Mouse (Mus musculus): Measurements from ENCODE around the gene Nfix.

The Nfix gene

DNA sequence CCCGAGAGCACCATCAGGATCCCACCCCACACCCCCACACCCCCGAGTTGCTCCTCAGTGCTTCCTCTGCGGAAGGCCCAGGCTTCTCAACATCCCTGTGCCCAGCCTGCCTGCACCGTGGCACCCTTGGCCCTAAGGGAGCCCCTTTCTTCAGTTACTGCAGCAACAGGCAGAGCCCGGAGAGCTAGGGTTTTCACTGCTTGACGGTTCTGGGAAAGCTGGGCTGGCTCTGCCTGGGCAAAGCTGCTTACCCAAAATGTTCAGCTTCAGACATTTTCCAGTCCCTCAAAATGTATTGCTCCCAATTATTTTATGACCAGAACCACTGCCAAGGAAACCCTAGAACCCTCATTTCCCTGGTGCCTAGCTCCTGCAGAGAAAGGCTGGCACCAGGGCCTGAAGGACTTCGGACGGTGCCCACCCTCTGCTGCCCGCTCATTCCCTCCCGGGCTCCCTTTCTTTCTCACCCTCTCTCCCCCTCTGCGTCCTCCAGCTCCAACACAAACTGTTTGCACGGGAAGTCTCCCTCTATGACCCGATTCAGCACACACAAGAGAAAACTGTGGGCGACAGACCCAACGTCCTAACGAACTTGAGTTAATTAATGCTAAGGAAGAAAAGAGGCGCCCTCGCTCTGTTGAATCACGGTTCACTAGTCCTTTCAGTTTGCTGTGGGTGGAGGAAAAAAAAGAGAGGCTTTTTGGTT lies 20.5 kb downstream of the Nfix start:
- no peak for DNase-seq

DNA sequence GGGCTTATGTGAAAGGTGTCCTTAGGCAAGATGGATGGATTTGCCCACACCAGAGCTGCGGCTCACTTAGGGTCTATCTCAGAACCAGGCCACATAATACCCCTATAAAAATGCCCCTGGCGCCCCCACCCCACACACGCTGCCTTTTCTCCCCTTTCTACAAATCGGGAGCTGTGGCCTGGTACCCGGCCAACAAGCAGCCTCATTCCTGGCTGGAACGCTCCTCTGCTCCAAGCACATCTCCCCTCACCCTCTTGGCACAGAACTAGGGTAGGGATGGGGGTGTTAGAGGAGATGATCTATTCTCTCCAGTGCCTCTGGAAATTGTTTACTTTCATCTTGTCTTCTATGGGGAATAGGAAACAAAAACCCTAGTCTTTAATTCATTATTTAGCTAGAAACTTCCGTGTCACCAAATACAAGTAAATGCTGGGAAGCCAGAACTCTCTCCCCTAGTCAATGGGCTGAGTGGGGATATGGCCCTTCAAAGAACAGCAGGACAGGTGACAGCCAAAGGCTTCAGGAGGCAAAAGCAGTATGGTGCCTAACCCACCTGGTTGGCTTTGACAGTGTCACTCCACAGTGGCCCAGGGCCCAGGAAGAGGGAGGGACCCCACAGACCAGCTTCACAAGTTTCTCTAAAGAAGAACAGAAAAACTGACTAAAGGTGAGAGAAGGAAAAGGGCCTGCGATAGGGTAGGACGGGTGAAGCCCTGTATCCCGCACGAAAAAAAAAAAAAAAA lies 21.3 kb downstream of the Nfix start:
- no peak for DNase-seq

DNA sequence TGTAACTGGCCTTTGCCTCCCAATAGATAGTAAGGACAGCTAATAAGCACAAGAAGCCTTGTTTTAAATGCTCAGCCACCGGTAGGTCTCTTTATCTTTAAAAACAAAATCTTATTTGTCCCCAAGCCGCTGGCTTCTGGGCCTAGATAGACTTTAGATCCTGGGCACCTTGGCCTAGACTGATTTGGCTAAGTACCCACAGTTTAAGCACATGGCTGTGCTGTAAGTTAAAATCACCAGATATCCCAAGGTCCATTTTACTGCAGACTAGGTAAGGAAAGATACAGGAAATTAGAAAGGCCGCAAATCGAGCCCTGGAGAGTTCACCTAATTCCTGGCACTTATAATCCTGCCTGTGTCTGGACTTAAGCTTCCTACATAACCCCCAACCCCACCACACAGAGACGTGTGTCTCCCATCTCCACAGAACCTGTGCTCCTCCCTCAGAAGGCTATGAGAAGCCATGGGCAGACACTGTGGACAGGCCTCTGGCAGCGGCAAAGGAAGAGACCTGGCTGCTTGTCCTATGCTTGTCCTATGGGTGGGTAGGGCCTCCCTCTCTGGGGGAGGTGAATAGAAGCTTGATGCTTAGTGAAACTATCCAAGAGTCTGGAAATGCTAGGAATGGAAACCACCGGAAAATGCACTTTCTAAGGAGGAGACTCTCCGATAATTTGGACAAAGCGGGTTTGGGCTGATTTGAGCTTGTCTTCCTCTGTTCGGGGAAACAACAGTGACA lies 22.1 kb downstream of the Nfix start:
- DNase-seq: no peak

DNA sequence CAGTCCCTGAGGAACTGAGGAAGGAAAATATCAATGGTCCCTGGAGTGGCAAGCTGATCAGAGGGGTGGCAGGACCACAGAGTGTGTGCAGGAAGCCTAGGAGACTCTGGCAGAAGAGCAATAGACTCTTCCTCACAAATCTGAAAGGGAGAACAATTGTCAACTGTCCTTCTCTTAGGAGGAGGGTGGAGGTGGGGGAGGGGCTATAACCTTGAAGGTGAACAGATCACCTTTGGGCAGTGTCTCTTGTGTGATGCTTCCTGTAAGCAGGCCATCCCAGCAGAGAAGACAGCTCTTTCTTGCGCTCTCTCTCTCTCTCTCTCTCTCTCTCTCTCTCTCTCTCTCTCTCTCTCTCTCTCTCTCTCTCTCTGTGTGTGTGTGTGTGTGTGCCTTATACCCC lies 23.6 kb downstream of the Nfix start:
- DNase-seq: no peak

DNA sequence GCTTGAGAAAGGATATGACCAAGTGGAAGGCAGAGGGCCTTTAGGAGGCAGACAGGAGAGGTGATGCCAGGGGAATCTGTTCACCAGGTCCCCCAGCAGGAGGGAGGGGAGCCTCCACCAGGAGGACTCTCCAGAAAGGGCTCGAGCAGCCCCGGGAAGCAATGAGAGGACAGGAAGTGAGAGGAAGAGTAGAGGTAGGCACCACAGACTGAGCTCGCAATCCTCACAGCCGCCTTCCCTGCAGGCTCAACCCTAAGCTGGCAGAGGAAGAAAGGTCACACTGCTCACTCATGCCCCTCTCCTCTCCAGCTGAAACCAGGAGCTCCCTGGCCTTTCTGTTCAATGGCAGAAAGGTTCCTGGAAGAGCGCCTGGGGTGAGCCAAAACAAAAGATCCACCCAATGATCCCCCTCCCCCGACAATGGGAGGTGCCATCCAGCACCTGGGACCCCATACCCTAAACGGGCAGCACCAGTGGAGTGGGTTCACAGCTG lies 24.5 kb downstream of the Nfix start:
- no peak for DNase-seq

DNA sequence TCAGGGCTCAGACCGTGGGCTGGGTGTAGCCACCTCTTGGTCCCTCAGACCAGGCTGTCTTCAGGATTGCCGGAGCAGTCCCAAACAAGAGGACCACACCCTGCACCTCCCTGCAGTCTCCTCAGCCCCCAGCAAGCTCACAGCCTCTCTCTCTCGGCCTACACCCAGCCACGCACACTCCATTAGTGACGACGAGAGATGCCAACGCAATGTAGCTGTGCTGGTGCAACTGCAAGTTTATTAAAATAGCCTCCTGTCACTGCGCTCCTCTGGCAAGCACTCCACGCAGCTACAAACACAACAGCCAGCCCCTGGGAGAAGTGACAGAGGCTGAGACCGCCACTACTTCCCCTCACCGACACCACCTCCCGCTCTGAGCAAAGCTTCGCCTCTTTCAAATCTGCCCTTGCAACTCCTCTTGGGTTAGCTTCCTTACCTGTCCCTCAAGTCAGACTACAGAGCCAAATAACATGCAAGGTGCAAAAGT lies 25.0 kb downstream of the Nfix start:
- DNase-seq: no peak

DNA sequence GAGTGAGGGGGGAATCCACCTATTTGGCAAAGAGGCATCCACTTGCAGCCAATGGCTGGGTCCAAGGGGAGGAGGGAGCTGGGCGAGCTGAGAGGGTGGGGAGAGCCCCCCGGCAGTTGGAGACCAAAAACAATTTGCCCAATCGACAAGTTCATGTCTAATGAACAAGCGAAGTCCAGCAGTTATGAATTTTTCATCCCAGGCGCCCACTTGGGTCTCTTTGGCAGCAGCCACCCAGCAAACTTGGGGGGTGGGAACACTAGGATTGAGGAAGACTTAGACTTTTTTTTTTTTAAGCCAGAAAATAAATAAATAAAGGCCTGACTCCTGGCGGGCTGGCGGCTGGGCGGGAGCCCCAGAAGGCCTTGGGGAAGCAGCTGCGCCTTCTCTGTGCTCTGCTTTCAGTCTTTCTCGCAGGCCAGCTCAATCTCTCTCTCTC lies 25.7 kb downstream of the Nfix start:
- no peak for DNase-seq

DNA sequence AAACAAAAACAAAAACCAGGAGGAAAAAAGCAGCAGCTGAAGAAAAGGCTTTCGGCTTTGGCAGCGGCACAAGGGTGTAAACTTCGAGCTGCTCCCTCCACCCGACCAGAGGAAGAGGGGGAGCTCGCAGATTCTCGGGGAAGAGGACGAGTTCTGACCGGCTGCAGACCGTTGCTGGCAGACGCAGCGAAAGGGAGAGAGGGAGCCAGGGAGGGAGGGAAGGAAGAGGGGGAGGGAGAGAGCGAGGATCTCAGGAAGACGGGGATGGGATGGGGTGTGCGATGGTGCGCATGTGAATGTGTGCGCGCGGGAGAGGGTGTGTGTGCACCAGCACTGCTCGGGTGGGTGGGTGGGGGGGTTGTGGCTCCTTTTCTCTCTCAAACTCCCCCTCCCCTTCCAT lies 26.3 kb downstream of the Nfix start:
- peak; percentile 70 for DNase-seq

DNA sequence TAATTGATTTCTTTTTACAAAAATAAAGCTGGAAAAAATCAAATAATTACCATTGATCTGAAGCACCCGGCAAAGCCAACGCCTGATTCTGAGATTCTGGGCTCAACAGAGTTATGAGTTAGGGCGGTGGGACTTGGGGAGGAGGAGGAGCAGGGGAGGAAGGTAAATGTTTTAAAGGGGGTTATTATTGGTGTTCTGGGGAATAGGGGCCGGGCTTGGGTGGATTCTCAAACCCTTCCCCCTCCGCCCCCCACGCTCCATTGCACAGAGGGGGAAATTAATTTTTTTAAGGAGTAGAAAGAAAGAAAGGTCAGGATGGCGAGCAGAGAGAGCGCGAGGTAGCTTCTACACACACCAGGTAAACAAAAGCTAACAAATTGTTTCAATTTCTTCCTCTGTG lies 26.8 kb downstream of the Nfix start:
- no peak for DNase-seq

DNA sequence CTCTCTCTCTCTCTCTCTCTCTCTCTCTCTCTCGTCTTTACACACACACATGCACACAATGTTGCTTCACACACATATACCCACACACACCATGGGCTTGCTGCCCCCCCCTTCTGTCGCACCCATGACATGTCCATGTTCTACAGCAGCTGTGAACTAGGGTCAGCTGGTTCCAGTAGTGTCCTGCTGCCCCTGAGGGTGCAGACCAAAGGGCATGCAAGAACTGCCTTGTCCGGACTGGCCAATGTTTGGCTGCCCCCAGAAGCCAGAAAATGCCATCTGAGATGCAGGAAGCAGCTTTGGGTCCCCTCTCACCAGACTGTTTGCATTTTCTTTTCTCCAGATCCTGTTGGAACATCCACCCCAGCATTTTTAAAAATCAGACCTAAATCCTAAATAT lies 27.5 kb downstream of the Nfix start:
- no peak for DNase-seq

DNA sequence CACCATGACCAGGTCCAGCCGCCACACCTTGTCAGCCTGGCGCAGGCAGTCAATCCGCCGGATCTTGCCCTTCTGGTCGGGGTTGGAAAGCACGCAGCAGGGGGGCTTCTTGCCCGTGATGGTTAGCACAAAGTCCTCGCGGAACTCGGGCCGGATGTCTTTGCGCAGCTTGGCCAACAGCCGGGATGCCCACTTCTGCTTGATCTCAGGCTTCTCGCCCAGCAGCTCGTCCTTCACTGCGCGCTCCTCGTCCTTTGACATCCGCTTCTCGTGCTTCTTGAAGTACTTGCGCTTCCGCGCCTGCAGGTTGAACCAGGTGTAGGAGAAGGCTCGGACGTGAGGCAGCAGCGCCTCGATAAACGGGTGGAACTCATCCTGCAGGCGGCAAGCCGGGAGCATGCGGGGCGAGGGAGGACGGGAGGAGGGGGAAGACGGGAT lies 28.2 kb downstream of the Nfix start:
- no peak for DNase-seq

DNA sequence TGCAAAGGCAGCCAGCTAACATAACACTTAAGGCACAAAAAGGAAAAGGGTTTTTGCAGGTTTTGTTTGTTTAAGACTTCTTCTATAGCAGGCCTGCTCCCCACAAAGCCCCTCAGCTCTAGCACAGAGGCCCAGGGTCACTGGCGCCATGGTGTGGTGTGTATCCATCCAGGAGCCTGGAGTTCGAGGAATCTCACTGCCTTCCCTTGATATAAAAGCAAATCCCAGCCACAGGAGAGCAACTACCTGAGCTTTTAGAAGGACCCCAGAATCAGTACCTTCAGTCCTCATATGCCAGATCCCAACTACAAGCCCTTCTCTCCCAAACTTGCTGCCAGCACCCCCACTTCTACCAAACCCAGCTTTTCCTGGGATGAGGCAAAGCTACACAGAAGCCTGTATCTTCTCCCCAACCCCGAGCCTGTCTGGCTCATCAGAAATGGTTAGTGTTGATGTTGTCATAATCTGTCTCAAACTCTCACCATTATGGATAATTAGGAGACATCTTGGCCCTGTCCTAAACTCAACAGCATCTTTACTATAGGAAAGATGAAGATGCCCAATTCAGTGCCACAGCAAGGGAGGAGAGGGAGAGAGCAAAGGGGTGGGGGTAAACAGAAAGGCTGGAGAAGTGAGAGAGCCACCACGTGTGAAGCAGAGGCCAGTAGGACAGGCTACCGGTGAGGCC lies 29.0 kb downstream of the Nfix start:
- no peak for DNase-seq

DNA sequence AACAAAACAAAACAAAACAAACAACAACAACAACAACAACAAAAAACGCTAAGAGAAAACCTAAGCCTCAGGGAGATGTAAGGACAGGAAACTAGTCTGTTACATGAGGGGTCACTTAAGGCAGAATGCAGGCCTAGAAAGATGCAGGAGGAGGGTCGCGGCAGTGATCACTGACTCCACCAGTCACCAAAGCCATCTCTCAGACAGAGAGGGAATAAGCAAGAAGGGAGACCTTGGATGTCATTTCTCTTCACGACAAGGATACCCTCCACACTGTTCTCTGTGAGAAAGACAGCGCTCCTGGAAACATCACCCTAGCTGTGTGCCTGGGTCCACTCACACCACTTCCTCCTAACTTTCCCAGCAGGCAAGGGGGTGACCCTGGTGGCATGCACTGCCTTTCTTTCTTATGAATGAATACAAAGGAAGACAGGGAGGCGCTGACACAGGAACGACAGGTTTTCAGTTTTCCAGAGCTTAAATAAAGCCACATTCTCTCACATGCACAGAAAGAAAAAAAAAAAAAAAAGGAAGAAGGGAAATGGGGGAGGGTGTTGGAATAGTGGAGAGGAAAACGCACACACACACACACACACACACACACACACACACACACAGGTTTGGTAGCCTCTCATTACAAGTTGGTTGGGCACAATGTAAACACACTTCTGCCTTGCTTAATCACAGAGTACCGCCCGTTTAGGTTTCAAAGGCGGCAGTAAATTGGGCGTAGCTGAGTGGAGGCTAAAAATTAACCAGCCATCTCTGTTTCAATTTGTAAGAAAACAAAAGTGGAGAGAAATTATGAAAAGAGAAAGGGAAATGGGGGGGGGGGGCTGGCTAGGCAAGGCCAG lies 29.8 kb downstream of the Nfix start:
- no peak for DNase-seq

DNA sequence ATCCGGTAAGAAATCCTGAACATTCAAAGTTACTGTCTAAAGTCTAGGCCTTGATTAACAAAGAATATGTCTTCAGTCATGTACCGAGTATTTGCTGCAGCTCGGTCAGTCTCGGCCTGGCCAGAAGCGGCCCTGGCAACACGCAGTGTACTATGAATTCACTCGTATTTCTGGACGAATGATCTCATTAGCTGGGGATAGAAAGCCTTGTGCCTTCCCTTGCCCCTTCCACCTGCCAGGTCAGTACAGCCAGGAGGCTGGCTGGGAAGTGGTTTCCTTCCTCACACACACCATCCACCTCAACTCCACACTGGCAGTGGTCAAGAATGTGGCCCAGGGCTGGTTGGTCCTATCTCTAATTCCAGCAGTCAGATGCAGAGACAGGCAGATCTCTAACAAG lies 30.8 kb downstream of the Nfix start:
- no peak for DNase-seq

DNA sequence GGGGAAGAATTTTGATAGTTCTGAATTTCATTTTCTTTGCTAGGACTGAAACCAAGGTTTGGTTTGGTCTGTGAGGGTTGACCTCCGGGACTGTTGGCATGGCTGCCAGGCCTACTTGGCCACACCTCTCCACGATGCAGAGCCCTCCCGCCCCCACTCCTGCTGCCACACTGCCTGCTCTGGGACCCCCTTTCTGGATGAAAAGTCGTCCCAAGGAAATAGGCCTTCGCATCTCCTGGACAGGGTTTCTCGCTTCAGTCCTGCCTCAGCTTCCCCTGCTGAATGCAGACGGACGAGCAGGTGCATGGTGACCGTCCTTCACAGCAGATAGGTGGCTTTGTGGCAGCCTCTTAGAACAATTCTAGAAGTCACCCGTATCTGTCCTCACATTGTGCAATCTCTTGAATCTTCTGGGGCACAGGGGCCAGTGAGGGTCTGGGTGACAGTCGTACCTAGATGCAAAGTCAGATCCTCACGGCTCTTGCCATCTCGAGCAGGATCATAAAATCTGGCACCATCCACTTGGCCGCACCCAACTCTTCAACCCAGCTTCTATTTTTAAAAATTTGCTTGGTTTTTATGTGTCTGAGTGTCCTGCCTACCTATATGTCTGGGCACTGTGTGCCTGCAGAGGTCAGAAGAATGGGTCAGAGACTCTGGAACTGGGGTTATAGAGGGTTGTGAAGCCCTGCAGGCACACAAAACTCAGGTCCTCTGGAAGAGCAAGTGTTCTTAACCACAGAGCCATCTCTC lies 31.6 kb downstream of the Nfix start:
- no peak for DNase-seq

DNA sequence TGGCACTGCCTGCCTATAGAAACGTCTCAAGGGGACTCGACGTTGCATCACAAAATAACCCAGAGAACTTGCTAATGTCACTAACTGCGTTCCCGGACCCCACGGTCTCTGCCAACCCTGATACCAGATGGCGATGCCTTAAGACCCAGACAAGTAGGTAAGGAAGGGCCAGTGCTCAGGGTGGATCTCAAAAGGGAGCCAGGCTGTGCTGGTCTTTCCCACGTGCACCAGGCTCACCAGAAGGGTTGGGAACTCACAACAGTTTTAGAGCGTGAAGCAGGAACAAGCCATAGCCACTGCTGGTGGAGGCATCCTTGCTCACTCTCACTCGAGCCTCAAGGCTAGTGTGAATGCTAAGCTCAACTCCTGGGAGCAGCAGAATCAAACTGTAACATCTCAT lies 32.9 kb downstream of the Nfix start:
- DNase-seq: no peak

DNA sequence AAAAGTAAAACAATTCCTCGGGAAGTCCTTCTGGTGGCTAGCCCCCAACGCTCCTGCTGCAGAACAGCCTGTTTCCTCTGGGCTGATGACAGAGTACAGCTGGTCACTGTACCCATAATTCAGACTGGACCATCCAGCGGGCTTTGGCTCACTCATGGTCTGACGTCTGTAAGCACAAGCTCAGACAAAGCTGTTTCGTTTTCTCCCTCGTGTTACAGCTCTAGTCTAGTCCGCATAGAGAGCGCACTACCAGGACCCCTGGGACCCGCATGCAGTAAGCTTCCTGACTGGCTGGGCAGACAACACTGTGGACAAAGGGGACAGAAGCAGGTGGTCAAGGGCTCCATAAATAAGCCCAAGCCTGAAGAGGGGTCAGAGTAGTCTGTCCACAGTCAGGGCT lies 33.7 kb downstream of the Nfix start:
- DNase-seq: no peak

DNA sequence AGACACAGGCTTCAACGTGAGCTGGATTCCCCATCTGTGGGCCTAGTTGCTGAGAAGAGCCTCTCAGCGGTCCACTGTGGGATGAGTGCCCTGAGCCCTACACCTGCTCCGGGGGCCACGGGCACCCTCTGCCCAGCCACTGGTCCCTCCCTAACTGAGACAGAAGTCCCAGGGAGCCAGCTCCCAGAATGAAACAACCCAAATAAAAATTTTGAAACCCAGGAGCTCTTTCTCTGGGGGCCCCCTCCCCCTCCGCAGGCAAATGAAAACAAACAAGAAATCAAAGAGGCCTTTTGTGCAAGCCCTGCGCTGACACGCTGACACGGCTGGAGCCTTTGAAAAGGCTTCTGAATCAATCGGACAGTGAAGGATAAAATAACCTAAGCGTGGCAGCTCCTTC lies 34.5 kb downstream of the Nfix start:
- no peak for DNase-seq

DNA sequence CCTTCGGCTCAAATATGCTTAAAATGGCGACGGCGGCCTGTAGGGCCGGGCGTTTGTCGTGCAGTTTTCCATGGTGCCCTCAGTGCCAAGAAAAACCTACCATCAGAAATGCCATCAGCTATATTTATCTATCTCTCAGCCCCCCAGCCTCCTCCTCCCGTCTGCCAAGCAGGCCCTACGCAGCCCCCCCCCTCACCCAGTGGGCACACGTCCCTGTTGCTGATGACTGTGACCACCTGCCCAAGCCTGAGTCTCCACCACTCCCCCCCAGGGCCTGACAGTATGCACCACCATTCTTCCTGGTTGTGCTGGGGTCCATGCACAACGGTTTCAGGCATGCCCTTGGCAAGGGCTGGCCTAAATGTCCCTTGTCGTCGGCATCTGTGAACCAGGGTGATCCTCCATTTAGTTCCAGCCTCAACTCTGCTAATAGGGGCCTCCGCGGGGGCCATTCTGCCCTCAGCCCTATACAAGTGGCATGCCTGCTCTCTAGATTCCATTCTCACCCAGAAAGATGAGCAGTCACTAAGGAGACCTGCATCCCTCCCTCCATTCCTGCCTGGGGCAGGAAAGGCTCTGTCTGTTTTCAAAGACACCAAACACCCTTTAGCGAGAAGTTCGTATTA lies 35.2 kb downstream of the Nfix start:
- no peak for DNase-seq

DNA sequence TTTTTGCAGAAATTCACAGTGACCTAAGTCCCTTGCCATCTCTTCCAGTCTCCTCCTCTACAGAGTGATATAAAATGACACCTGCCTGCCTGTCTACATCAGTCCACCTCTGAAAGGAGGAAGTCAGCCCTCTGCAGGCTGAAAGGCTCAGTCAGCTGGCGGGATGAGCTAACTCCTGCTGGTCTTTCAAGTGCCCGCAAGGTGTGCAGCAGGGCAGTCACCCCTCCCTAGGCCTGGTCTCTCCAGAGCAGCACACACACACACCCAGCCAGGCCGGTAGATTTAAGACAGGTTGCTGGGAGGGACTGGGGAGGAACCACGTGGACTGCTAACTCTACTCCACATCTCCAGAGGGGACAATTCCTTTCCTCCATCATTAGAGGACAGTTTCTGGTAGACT lies 36.0 kb downstream of the Nfix start:
- DNase-seq: no peak

DNA sequence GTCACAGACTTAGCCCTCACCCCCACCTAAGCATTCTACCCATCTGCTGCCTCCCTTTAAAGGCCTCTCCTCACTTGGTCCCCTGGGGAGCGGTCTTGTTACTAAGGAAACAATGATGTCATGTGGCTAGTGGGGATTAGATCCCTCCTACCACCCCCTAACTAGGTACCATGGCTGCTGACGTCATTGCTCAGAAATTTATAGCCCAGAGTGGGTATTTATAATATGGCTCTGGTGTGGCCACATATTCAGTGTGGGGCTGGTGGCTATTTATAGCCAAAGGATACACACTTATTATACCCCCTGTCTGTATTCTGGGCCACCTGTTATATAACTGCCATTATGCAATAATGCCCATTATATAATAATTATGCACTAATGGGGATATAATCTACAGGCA lies 39.2 kb downstream of the Nfix start:
- no peak for DNase-seq
